Mouse (Mus musculus): ENCODE measurements around the gene Cir1. TPM values are rescaled to one million over a fixed set of nuclear protein-coding genes. Genes with fewer than 3 reads are reported as not detected.
A peak's percentile ranks its signal among the peaks of the same experiment; 100 is the strongest.

Cir1 gene
- polyA plus RNA-seq, 1 experiment from 2014 or later = 18.2 TPM

- Histone ChIP-seq H3K27me3 (ENCODE audit: control insufficient read depth, insufficient read depth, low read length) (peaks cover 59% of the 10 kb centered on the region), H3K4me2 (ENCODE audit: low read depth, low read length, severe bottlenecking) (peak overlapping the region; percentile 46; the same call in 1 of the 2 replicates), H3K36me3 (ENCODE audit: control insufficient read depth, insufficient read depth, low read length) (no peaks in the 10 kb centered on the region), H3K4me1 (replicated peaks; ENCODE audit: control insufficient read depth, insufficient read depth, low read length) (peaks cover 27% of the 10 kb centered on the region), H3K9ac (ENCODE audit: low read length) (no peak overlapping the region), H3K27ac (ENCODE audit: low read depth, low read length) (0 out of 2 replicates have a peak overlapping the region, but pooled peaks have one; percentile 46), H3K9me3 (ENCODE audit: control insufficient read depth, low read length) (no peaks in the 10 kb centered on the region), H3K4me3 (ENCODE audit: low read depth, low read length) (peak overlapping the region; percentile 22)
- ATAC-seq (replicated peaks; ENCODE audit: low FRiP score) (no peak; the same call in 1 of the 2 replicates), DNase-seq (ENCODE audit: low spot score) (peak; percentile 95)
- 2% methylated on average over 20 of the region's 20 CpGs for WGBS
Measured at GRCm38 (mm10) chr2:73278131-73278854, 34.2 kb downstream of the Cir1 start.

- ATAC-seq (replicated peaks; ENCODE audit: low FRiP score) = no peak
- Histone ChIP-seq H3K9ac (ENCODE audit: low read length) (no peak overlapping the region; the same call in 1 of the 2 replicates), H3K4me3 (ENCODE audit: low read depth, low read length) (peak overlapping the region; percentile 22), H3K27me3 (ENCODE audit: control insufficient read depth, insufficient read depth, low read length) (peaks cover 65% of the 10 kb centered on the region), H3K4me1 (replicated peaks; ENCODE audit: control insufficient read depth, insufficient read depth, low read length) (peaks cover 33% of the 10 kb centered on the region), H3K4me2 (ENCODE audit: low read depth, low read length, severe bottlenecking) (peak overlapping the region; percentile 46), H3K9me3 (ENCODE audit: control insufficient read depth, low read length) (no peaks in the 10 kb centered on the region), H3K27ac (ENCODE audit: low read depth, low read length) (peak overlapping the region; percentile 43), H3K36me3 (ENCODE audit: control insufficient read depth, insufficient read depth, low read length) (no peaks in the 10 kb centered on the region)
- under 1% methylated on average over 18 of the region's 18 CpGs for WGBS
- no peak for DNase-seq (ENCODE audit: low spot score)
Measured at GRCm38 (mm10) chr2:73277709-73278075, 34.8 kb downstream of the Cir1 start.

- peaks cover 35% of the 10 kb centered on the region for H3K4me1 ChIP-seq (replicated peaks; ENCODE audit: control insufficient read depth, insufficient read depth, low read length)
- H3K9me3 ChIP-seq (ENCODE audit: control insufficient read depth, low read length) = no peaks in the 10 kb centered on the region
- H3K27me3 ChIP-seq (ENCODE audit: control insufficient read depth, insufficient read depth, low read length) = peaks cover 70% of the 10 kb centered on the region
- WGBS = under 1% methylated on average over 38 of the region's 38 CpGs
- peak; percentile 71 for DNase-seq (ENCODE audit: low spot score)
- peak overlapping the region; percentile 46 for H3K4me2 ChIP-seq (ENCODE audit: low read depth, low read length, severe bottlenecking)
- H3K4me3 ChIP-seq (ENCODE audit: low read depth, low read length) = peak overlapping the region; percentile 22
- H3K36me3 ChIP-seq (ENCODE audit: control insufficient read depth, insufficient read depth, low read length) = no peaks in the 10 kb centered on the region
- H3K9ac ChIP-seq (ENCODE audit: low read length) = peak overlapping the region; percentile 3; the same call in 1 of the 2 replicates
- no peak; the same call in 1 of the 2 replicates for ATAC-seq (replicated peaks; ENCODE audit: low FRiP score)
- H3K27ac ChIP-seq (ENCODE audit: low read depth, low read length) = peak overlapping the region; percentile 43
Measured at GRCm38 (mm10) chr2:73277021-73277708, 35.3 kb downstream of the Cir1 start.

- peak; percentile 63 for DNase-seq (ENCODE audit: low spot score)
- under 1% methylated on average over 6 of the region's 6 CpGs for WGBS
- ATAC-seq (replicated peaks; ENCODE audit: low FRiP score) = no peak
- Histone ChIP-seq H3K27ac (ENCODE audit: low read depth, low read length) (no peak overlapping the region), H3K9me3 (ENCODE audit: control insufficient read depth, low read length) (no peaks in the 10 kb centered on the region), H3K36me3 (ENCODE audit: control insufficient read depth, insufficient read depth, low read length) (no peaks in the 10 kb centered on the region), H3K4me1 (replicated peaks; ENCODE audit: control insufficient read depth, insufficient read depth, low read length) (peaks cover 42% of the 10 kb centered on the region), H3K4me2 (ENCODE audit: low read depth, low read length, severe bottlenecking) (peak overlapping the region; percentile 11; the same call in 1 of the 2 replicates), H3K27me3 (ENCODE audit: control insufficient read depth, insufficient read depth, low read length) (peaks cover 73% of the 10 kb centered on the region), H3K9ac (ENCODE audit: low read length) (no peak overlapping the region), H3K4me3 (ENCODE audit: low read depth, low read length) (peak overlapping the region; percentile 10; the same call in 1 of the 2 replicates)
Measured at GRCm38 (mm10) chr2:73276141-73276571, 36.3 kb downstream of the Cir1 start.

- peaks cover 47% of the 10 kb centered on the region for H3K4me1 ChIP-seq (replicated peaks; ENCODE audit: control insufficient read depth, insufficient read depth, low read length)
- H3K4me2 ChIP-seq (ENCODE audit: low read depth, low read length, severe bottlenecking) = no peak overlapping the region
- no peak overlapping the region for H3K27ac ChIP-seq (ENCODE audit: low read depth, low read length)
- no peak overlapping the region for H3K9ac ChIP-seq (ENCODE audit: low read length)
- H3K4me3 ChIP-seq (ENCODE audit: low read depth, low read length) = peak overlapping the region; percentile 5; the same call in 1 of the 2 replicates
- H3K9me3 ChIP-seq (ENCODE audit: control insufficient read depth, low read length) = no peaks in the 10 kb centered on the region
- DNase-seq (ENCODE audit: low spot score) = no peak
- 9% methylated on average over 8 of the region's 8 CpGs for WGBS
- peaks cover 73% of the 10 kb centered on the region for H3K27me3 ChIP-seq (ENCODE audit: control insufficient read depth, insufficient read depth, low read length)
- ATAC-seq (replicated peaks; ENCODE audit: low FRiP score) = no peak
- no peaks in the 10 kb centered on the region for H3K36me3 ChIP-seq (ENCODE audit: control insufficient read depth, insufficient read depth, low read length)
Measured at GRCm38 (mm10) chr2:73275261-73276040, 37.0 kb downstream of the Cir1 start.

- no peaks in the 10 kb centered on the region for H3K9me3 ChIP-seq (ENCODE audit: control insufficient read depth, low read length)
- H3K27ac ChIP-seq (ENCODE audit: low read depth, low read length) = 0 out of 2 replicates have a peak overlapping the region, but pooled peaks have one; percentile 7
- peak overlapping the region; percentile 53 for H3K4me2 ChIP-seq (ENCODE audit: low read depth, low read length, severe bottlenecking)
- H3K4me3 ChIP-seq (ENCODE audit: low read depth, low read length) = peak overlapping the region; percentile 40
- peak overlapping the region; percentile 43 for H3K9ac ChIP-seq (ENCODE audit: low read length)
- WGBS = under 1% methylated on average over 88 of the region's 88 CpGs
- H3K4me1 ChIP-seq (replicated peaks; ENCODE audit: control insufficient read depth, insufficient read depth, low read length) = peaks cover 44% of the 10 kb centered on the region
- ATAC-seq (replicated peaks; ENCODE audit: low FRiP score) (no peak), DNase-seq (ENCODE audit: low spot score) (peak; percentile 80)
- H3K27me3 ChIP-seq (ENCODE audit: control insufficient read depth, insufficient read depth, low read length) = peaks cover 78% of the 10 kb centered on the region
- H3K36me3 ChIP-seq (ENCODE audit: control insufficient read depth, insufficient read depth, low read length) = no peaks in the 10 kb centered on the region
Measured at GRCm38 (mm10) chr2:73274119-73274920, 38.2 kb downstream of the Cir1 start.

GRCm38 (mm10) chr2:73273249-73274118 is 39.0 kb downstream of the Cir1 start:
- Histone ChIP-seq H3K27me3 (ENCODE audit: control insufficient read depth, insufficient read depth, low read length) (peaks cover 76% of the 10 kb centered on the region), H3K27ac (ENCODE audit: low read depth, low read length) (peak overlapping the region; percentile 46; the same call in 1 of the 2 replicates), H3K4me3 (ENCODE audit: low read depth, low read length) (peak overlapping the region; percentile 40), H3K9me3 (ENCODE audit: control insufficient read depth, low read length) (no peaks in the 10 kb centered on the region), H3K4me2 (ENCODE audit: low read depth, low read length, severe bottlenecking) (peak overlapping the region; percentile 53), H3K36me3 (ENCODE audit: control insufficient read depth, insufficient read depth, low read length) (no peaks in the 10 kb centered on the region), H3K4me1 (replicated peaks; ENCODE audit: control insufficient read depth, insufficient read depth, low read length) (peaks cover 37% of the 10 kb centered on the region), H3K9ac (ENCODE audit: low read length) (peak overlapping the region; percentile 48)
- ATAC-seq (replicated peaks; ENCODE audit: low FRiP score) (no peak), DNase-seq (ENCODE audit: low spot score) (peak; percentile 75)
- under 1% methylated on average over 109 of the region's 110 CpGs for WGBS
